Mouse (Mus musculus) liver, embryonic 16.5 days (tissue): ENCODE results near the gene Atox1. TPM values are rescaled to one million over a fixed set of nuclear protein-coding genes. Genes with fewer than 3 reads are reported as not detected.

Source experiments
- ATAC-seq: fragments of 200-750 bp; cut with Nextera tagmentation; 2 replicates; pipeline ENCODE4 v1.8.0; 2017; ENCODE audit warnings: low read depth, mild to moderate bottlenecking, moderate number of reproducible peaks, moderate library complexity
- H3K27ac ChIP-seq: fragments of 300-500 bp; sonication (generic); 2 replicates; pipeline ENCODE4 v1.5.1; 2014; ENCODE audit warnings: mild to moderate bottlenecking, low read length
- H3K27me3 ChIP-seq: fragments of 300-500 bp; sonication (generic); 2 replicates; pipeline ENCODE4 v1.6.1; 2014; ENCODE audit warnings: low read depth, low read length, mixed read lengths; ENCODE audit not compliant: control insufficient read depth, insufficient read depth
- H3K36me3 ChIP-seq: fragments of 300-500 bp; sonication (generic); 2 replicates; pipeline ENCODE4 v1.6.1; 2014; ENCODE audit warnings: mild to moderate bottlenecking; ENCODE audit not compliant: control insufficient read depth, insufficient read depth
- H3K4me1 ChIP-seq: fragments of 300-500 bp; sonication (generic); 2 replicates; pipeline ENCODE4 v1.6.1; 2014; ENCODE audit warnings: low read depth, low read length, mixed read lengths; ENCODE audit not compliant: control insufficient read depth
- H3K4me2 ChIP-seq: fragments of 300-500 bp; sonication (generic); 2 replicates; pipeline ENCODE4 v1.6.1; 2014; ENCODE audit warnings: low read depth, low read length, mixed read lengths
- H3K4me3 ChIP-seq: fragments of 300-500 bp; sonication (generic); 2 replicates; pipeline ENCODE4 v1.5.1; 2014; ENCODE audit warnings: low read depth, mild to moderate bottlenecking, low read length
- H3K9ac ChIP-seq: fragments of 300-500 bp; sonication (generic); 2 replicates; pipeline ENCODE4 v1.6.1; 2014; ENCODE audit warnings: low read depth, low read length
- H3K9me3 ChIP-seq: fragments of 300-500 bp; sonication (generic); replicated peaks from 2 replicates; pipeline ENCODE4 v1.6.1; 2016; ENCODE audit warnings: low read length; ENCODE audit not compliant: control insufficient read depth
- WGBS: fragments of 180-500 bp; shearing (Covaris S2); extraction: QIAGEN DNeasy Blood & Tissue Kit; methylation state at CpG from one replicate; pipeline ENCODE4 v1.1.7; 2014; ENCODE audit not compliant: insufficient replicate concordance; 5-methylcytosine and 5-hydroxymethylcytosine counted together
- polyA plus RNA-seq: library from polyadenylated mRNA; unstranded; fragments of >200 nt; fragmentation: Nextera tagmentation; extraction: Ambion mirVana; gene quantifications from 2 replicates; pipeline ENCODE4 v1.2.1, GENCODE M21; 2015

Atox1 gene
- 195 and 207 TPM in 2 replicates for polyA plus RNA-seq

- peak; percentile 96 for ATAC-seq
- no peaks in the 10 kb centered on the region for H3K9me3 ChIP-seq
- peak within 1 kb of the TSS; percentile 73 for H3K9ac ChIP-seq
- peak within 1 kb of the TSS; percentile 79 for H3K4me3 ChIP-seq
- peaks cover 25% of the 10 kb centered on the region for H3K4me1 ChIP-seq
- H3K36me3 ChIP-seq, result peaks cover 2% of the 10 kb centered on the region; the same call in 1 of the 2 replicates
- H3K27me3 ChIP-seq, result no peaks in the 10 kb centered on the region
- peak within 1 kb of the TSS; percentile 91 for H3K4me2 ChIP-seq
- H3K27ac ChIP-seq, result peak within 1 kb of the TSS; percentile 78
- 0% methylated on average over 36 of the region's 36 CpGs for WGBS
Observed at GRCm38 (mm10) chr11:55461019-55461645, at the start of gene Atox1. Atox1 (minus strand) TSS chr11:55461239.

- WGBS, result 60% methylated on average over 3 of the region's 3 CpGs
- H3K27ac ChIP-seq, result no peak overlapping the region
- 0 out of 2 replicates have a peak, but pooled peaks cover 1% of the 10 kb centered on the region for H3K36me3 ChIP-seq
- no peaks in the 10 kb centered on the region for H3K4me1 ChIP-seq
- no peaks in the 10 kb centered on the region for H3K27me3 ChIP-seq
- H3K9ac ChIP-seq, result no peak overlapping the region
- no peaks in the 10 kb centered on the region for H3K9me3 ChIP-seq
- no peak for ATAC-seq
- no peak overlapping the region for H3K4me3 ChIP-seq
- no peak overlapping the region for H3K4me2 ChIP-seq
Observed at GRCm38 (mm10) chr11:55505485-55505884, 44.4 kb upstream of the Atox1 start.

- Histone ChIP-seq H3K4me3 (no peak overlapping the region), H3K9ac (no peak overlapping the region), H3K27me3 (no peaks in the 10 kb centered on the region), H3K9me3 (no peaks in the 10 kb centered on the region), H3K4me2 (no peak overlapping the region), H3K4me1 (no peaks in the 10 kb centered on the region), H3K27ac (no peak overlapping the region), H3K36me3 (peaks cover 16% of the 10 kb centered on the region)
- ATAC-seq, result no peak
- 61% methylated on average over 5 of the region's 5 CpGs for WGBS
Observed at GRCm38 (mm10) chr11:55502886-55503285, 41.8 kb upstream of the Atox1 start.

GRCm38 (mm10) chr11:55501955-55502531 is 41.0 kb upstream of the Atox1 start:
- WGBS, result 76% methylated on average over 8 of the region's 8 CpGs
- Histone ChIP-seq H3K36me3 (peaks cover 21% of the 10 kb centered on the region), H3K27me3 (no peaks in the 10 kb centered on the region), H3K27ac (no peak overlapping the region), H3K9me3 (no peaks in the 10 kb centered on the region), H3K9ac (no peak overlapping the region), H3K4me2 (no peak overlapping the region), H3K4me1 (no peaks in the 10 kb centered on the region), H3K4me3 (no peak overlapping the region)
- ATAC-seq, result no peak

- H3K4me3 ChIP-seq, result no peak overlapping the region
- 54% methylated on average over 5 of the region's 5 CpGs for whole genome bisulfite sequencing
Observed at GRCm38 (mm10) chr11:55497885-55498284, 36.8 kb upstream of the Atox1 start.

GRCm38 (mm10) chr11:55496158-55496557 is 35.1 kb upstream of the Atox1 start:
- 67% methylated on average over 6 of the region's 6 CpGs for WGBS
- H3K9ac ChIP-seq, result no peak overlapping the region
- no peak overlapping the region for H3K27ac ChIP-seq
- no peak for ATAC-seq
- no peaks in the 10 kb centered on the region for H3K9me3 ChIP-seq
- no peak overlapping the region for H3K4me2 ChIP-seq
- no peaks in the 10 kb centered on the region for H3K4me1 ChIP-seq
- H3K36me3 ChIP-seq, result peaks cover 69% of the 10 kb centered on the region
- H3K4me3 ChIP-seq, result no peak overlapping the region
- H3K27me3 ChIP-seq, result no peaks in the 10 kb centered on the region

More at GRCm38 (mm10) chr11:55497885-55498284, 36.8 kb upstream of the Atox1 start:
- Histone ChIP-seq H3K4me2 (no peak overlapping the region), H3K9ac (no peak overlapping the region), H3K36me3 (peaks cover 53% of the 10 kb centered on the region), H3K4me1 (no peaks in the 10 kb centered on the region), H3K9me3 (no peaks in the 10 kb centered on the region), H3K27me3 (no peaks in the 10 kb centered on the region), H3K27ac (no peak overlapping the region)
- peak; percentile 48 for ATAC-seq

GRCm38 (mm10) chr11:55485443-55485842 is 24.4 kb upstream of the Atox1 start:
- H3K4me1 ChIP-seq, result no peaks in the 10 kb centered on the region; the same call in 1 of the 2 replicates
- H3K4me2 ChIP-seq, result no peak overlapping the region
- WGBS, result 92% methylated on average over 7 of the region's 7 CpGs
- H3K9ac ChIP-seq, result no peak overlapping the region
- no peak overlapping the region for H3K27ac ChIP-seq
- H3K4me3 ChIP-seq, result no peak overlapping the region
- ATAC-seq, result no peak
- no peaks in the 10 kb centered on the region for H3K9me3 ChIP-seq
- no peaks in the 10 kb centered on the region for H3K27me3 ChIP-seq
- peaks cover 49% of the 10 kb centered on the region for H3K36me3 ChIP-seq

- Histone ChIP-seq H3K9ac (no peak overlapping the region), H3K4me3 (no peak overlapping the region), H3K4me2 (no peak overlapping the region), H3K27me3 (no peaks in the 10 kb centered on the region), H3K9me3 (no peaks in the 10 kb centered on the region), H3K4me1 (peaks cover 34% of the 10 kb centered on the region), H3K27ac (no peak overlapping the region), H3K36me3 (no peaks in the 10 kb centered on the region; the same call in 1 of the 2 replicates)
- WGBS, result 47% methylated on average over 3 of the region's 3 CpGs
- ATAC-seq, result no peak
Observed at GRCm38 (mm10) chr11:55473219-55473618, 12.2 kb upstream of the Atox1 start.

- no peaks in the 10 kb centered on the region for H3K9me3 ChIP-seq
- H3K27me3 ChIP-seq, result no peaks in the 10 kb centered on the region
- no peak for ATAC-seq
- H3K36me3 ChIP-seq, result no peaks in the 10 kb centered on the region; the same call in 1 of the 2 replicates
- 44% methylated on average over 7 of the region's 7 CpGs for WGBS
- H3K4me2 ChIP-seq, result peak overlapping the region; percentile 84
- H3K4me1 ChIP-seq, result peaks cover 36% of the 10 kb centered on the region
- peak overlapping the region; percentile 92 for H3K9ac ChIP-seq
- peak overlapping the region; percentile 30; the same call in 1 of the 2 replicates for H3K27ac ChIP-seq
- H3K4me3 ChIP-seq, result peak overlapping the region; percentile 94
Observed at GRCm38 (mm10) chr11:55471467-55471866, 10.4 kb upstream of the Atox1 start.
